9 mouse cellular contexts compared by ENCODE assay signal in the genomic region with DNA sequence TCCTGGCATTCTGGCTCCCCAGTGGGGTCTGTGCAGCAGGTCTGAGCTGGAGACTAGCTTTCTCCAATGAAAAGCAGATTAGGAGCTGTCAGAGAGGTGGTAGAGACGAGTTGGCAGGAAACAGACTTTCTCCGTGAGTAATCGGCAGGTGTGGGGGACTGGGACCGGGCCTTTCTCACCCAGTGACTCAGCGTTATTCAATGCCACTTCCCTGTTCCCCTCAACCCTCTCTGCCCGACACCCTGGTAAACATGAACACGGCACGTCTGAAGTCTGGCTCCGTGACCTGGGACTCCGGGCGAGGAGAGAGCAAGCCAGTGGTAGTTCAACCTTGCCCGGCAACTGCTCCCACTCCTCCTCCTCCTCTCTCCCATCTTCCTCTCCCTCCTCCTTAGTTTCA. TPM values are rescaled to one million over a fixed set of nuclear protein-coding genes. Genes with fewer than 3 reads are reported as not detected.
DNase-seq lines count a peak whose midpoint lies in the region; ATAC-seq lines count a peak whose summit lies in the region.
"Had no signal": no experiment of that assay in that cellular context is flagged by ENCODE, and none has a peak within 500 bp of the region (broad histone marks: within the 10 kb centered on the region; RNA-seq: fewer than 3 reads in every experiment).

No protein-coding gene starts in this region.

- peak overlapping the region; percentile 42 for H3K4me2 ChIP-seq in heart, embryonic 12.5 days
- H3K4me2 ChIP-seq in lung, embryonic 16.5 days (ENCODE audit: low read depth, low read length), result no peak overlapping the region
- H3K4me2 ChIP-seq in neural tube, embryonic 15.5 days, result no peak overlapping the region
- H3K4me2 ChIP-seq: limb, embryonic 13.5 days had no signal

- H3K4me1 ChIP-seq in heart, embryonic 12.5 days (replicated peaks), result peaks cover 64% of the 10 kb centered on the region
- H3K4me1 ChIP-seq in lung, embryonic 16.5 days (replicated peaks; ENCODE audit: control insufficient read depth, insufficient read depth, low read length), result peaks cover 41% of the 10 kb centered on the region
- H3K4me1 ChIP-seq in neural tube, embryonic 15.5 days, result peaks cover 59% of the 10 kb centered on the region
- peaks cover 84% of the 10 kb centered on the region for H3K4me1 ChIP-seq in limb, embryonic 10.5 days

- no peaks in the 10 kb centered on the region for H3K36me3 ChIP-seq in heart, embryonic 12.5 days
- H3K36me3 ChIP-seq in lung, embryonic 16.5 days (ENCODE audit: control insufficient read depth, insufficient read depth, low read length), result no peaks in the 10 kb centered on the region
- no peaks in the 10 kb centered on the region for H3K36me3 ChIP-seq in neural tube, embryonic 15.5 days
- H3K36me3 ChIP-seq in limb, embryonic 10.5 days, result no peaks in the 10 kb centered on the region
- H3K36me3 ChIP-seq: limb, embryonic 13.5 days had no signal

- H3K9me3 ChIP-seq in heart, embryonic 12.5 days (replicated peaks), result no peaks in the 10 kb centered on the region
- H3K9me3 ChIP-seq in lung, embryonic 16.5 days (ENCODE audit: control insufficient read depth, low read length), result no peaks in the 10 kb centered on the region
- no peaks in the 10 kb centered on the region for H3K9me3 ChIP-seq in neural tube, embryonic 15.5 days (replicated peaks)
- H3K9me3 ChIP-seq in limb, embryonic 10.5 days (replicated peaks), result no peaks in the 10 kb centered on the region
- H3K9me3 ChIP-seq: limb, embryonic 13.5 days had no signal

- no peak for ATAC-seq in heart, embryonic 12.5 days (ENCODE audit: insufficient number of reproducible peaks, low FRiP score)
- peak; percentile 67 for ATAC-seq in lung, embryonic 16.5 days (ENCODE audit: low read depth)
- no peak for ATAC-seq in neural tube, embryonic 15.5 days (ENCODE audit: low FRiP score)

- H3K27ac ChIP-seq in heart, embryonic 12.5 days (ENCODE audit: poor library complexity, severe bottlenecking), result no peak overlapping the region
- peak overlapping the region; percentile 57 for H3K27ac ChIP-seq in lung, embryonic 16.5 days (ENCODE audit: low read length)
- no peak overlapping the region for H3K27ac ChIP-seq in neural tube, embryonic 15.5 days (replicated peaks)
- H3K27ac ChIP-seq in limb, embryonic 10.5 days, result no peak overlapping the region
- H3K27ac ChIP-seq: limb, embryonic 13.5 days had no signal

- no peak overlapping the region for H3K4me3 ChIP-seq in heart, embryonic 12.5 days
- H3K4me3 ChIP-seq in lung, embryonic 16.5 days (ENCODE audit: low read length), result no peak overlapping the region
- H3K4me3 ChIP-seq in neural tube, embryonic 15.5 days (replicated peaks), result no peak overlapping the region
- no peak overlapping the region for H3K4me3 ChIP-seq in limb, embryonic 10.5 days
- H3K4me3 ChIP-seq: limb, embryonic 13.5 days had no signal

- H3K9ac ChIP-seq in heart, embryonic 12.5 days, result no peak overlapping the region
- no peak overlapping the region for H3K9ac ChIP-seq in lung, embryonic 16.5 days (ENCODE audit: low read length)
- H3K9ac ChIP-seq in neural tube, embryonic 15.5 days (replicated peaks), result no peak overlapping the region
- H3K9ac ChIP-seq: limb, embryonic 13.5 days had no signal

- peak; percentile 29 to 33 for DNase-seq in right cerebral cortex, adult 2 months (ENCODE audit: low spot score in 2 of 2)
- DNase-seq in right cerebral cortex, postnatal 14 days, result no peak
- peak; percentile 65 for DNase-seq in thymus, postnatal 4 days
- DNase-seq in limb, embryonic 10.5 days (ENCODE audit: low spot score), result no peak
- DNase-seq in natural killer cell, adult 2 months (ENCODE audit: low spot score in 2 of 2), result no peak

- WGBS in heart, embryonic 12.5 days, result 22% methylated on average over 12 of the region's 12 CpGs
- WGBS in lung, embryonic 16.5 days, result 9% methylated on average over 12 of the region's 12 CpGs
- WGBS in neural tube, embryonic 15.5 days, result 73% methylated on average over 12 of the region's 12 CpGs
- 42% methylated on average over 12 of the region's 12 CpGs for WGBS in limb, embryonic 10.5 days

- peaks cover 36% of the 10 kb centered on the region for H3K27me3 ChIP-seq in heart, embryonic 12.5 days (replicated peaks)
- H3K27me3 ChIP-seq in lung, embryonic 16.5 days (ENCODE audit: control insufficient read depth, insufficient read depth, low read depth, low read length), result no peaks in the 10 kb centered on the region; the same call in 1 of the 2 replicates
- H3K27me3 ChIP-seq in neural tube, embryonic 15.5 days (replicated peaks), result no peaks in the 10 kb centered on the region
- H3K27me3 ChIP-seq in limb, embryonic 10.5 days (ENCODE audit: low read depth, poor library complexity, severe bottlenecking), result peaks cover 16% of the 10 kb centered on the region; the same call in 1 of the 2 replicates

RNA-seq across cellular contexts. Expression of a gene that starts 33.3 kb away (rescaled TPM):
- polyA plus RNA-seq in heart, embryonic 12.5 days (2016; fragmentation: Nextera tagmentation; extraction: Ambion mirVana), result 1.5 and 2.1 TPM in 2 replicates
- polyA plus RNA-seq in lung, embryonic 16.5 days (2015; fragmentation: Nextera tagmentation; extraction: Ambion mirVana), result 1.5 and 1.6 TPM in 2 replicates
- polyA plus RNA-seq in neural tube, embryonic 15.5 days (2015; fragmentation: Nextera tagmentation; extraction: Ambion mirVana), result 13.7 and 21.3 TPM in 2 replicates
- 9.6 and 10.8 TPM in 2 replicates for polyA plus RNA-seq in limb, embryonic 10.5 days (2016; fragmentation: Nextera tagmentation; extraction: Ambion mirVana)

Comparison
In these comparisons a context has a peak if more than half of its experiments do, and no peak if none do; other contexts are left out.
1. DNase-seq: peak in right cerebral cortex, adult 2 months (2 of 2) and thymus, postnatal 4 days (single experiment); none in right cerebral cortex, postnatal 14 days (single experiment), limb, embryonic 10.5 days (single experiment) and natural killer cell, adult 2 months (0 of 2).